ENCODE assay signal across 20 mouse cellular contexts in the genomic region with DNA sequence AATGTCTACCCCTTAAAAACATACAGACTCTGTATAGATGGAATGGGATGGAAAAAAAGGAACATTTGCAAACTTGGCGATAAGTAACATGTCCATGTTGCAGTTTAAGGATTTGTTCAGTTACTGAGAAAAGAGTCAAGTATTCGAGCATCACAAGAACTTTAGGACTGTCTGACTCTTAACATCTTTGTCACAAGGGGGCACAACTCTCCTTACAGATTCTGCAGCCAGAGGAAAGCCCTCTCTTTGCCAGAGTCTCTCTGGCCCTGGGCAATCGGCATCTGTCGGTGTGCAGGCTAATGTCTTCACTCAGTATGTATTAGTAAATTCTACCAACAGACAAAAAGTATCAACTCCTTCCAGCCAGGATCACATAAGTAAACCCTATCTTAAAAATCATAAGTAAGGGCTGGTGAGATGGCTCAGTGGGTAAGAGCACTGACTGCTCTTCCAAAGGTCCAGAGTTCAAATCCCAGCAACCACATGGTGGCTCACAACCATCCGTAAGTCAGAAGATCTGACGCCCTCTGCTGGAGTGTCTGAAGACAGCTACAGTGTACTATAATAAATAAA. TPM values are rescaled to one million over a fixed set of nuclear protein-coding genes. Genes with fewer than 3 reads are reported as not detected.
A peak's percentile ranks its signal among the peaks of the same experiment; 100 is the strongest.
DNase-seq lines count a peak whose midpoint lies in the region; ATAC-seq and TF ChIP-seq lines count a peak whose summit lies in the region.
"Had no signal": no experiment of that assay in that cellular context is flagged by ENCODE, and none has a peak within 500 bp of the region (broad histone marks: within the 10 kb centered on the region; RNA-seq: fewer than 3 reads in every experiment).

No protein-coding gene starts in this region.

- no peaks in the 10 kb centered on the region for H3K27me3 ChIP-seq in intestine, postnatal 0 days (replicated peaks; ENCODE audit: control insufficient read depth, insufficient read depth, low read length)
- no peaks in the 10 kb centered on the region for H3K27me3 ChIP-seq in intestine, embryonic 15.5 days (replicated peaks)
- no peaks in the 10 kb centered on the region for H3K27me3 ChIP-seq in midbrain, postnatal 0 days (ENCODE audit: insufficient read depth, low read length)
- H3K27me3 ChIP-seq in midbrain, embryonic 10.5 days (ENCODE audit: low read depth, poor library complexity, severe bottlenecking): no peaks in the 10 kb centered on the region
- no peaks in the 10 kb centered on the region for H3K27me3 ChIP-seq in hindbrain, postnatal 0 days (ENCODE audit: insufficient read depth, low read length)
- H3K27me3 ChIP-seq in hindbrain, embryonic 13.5 days: no peaks in the 10 kb centered on the region
- H3K27me3 ChIP-seq: embryonic facial prominence, embryonic 13.5 days; limb, embryonic 15.5 days; lung, embryonic 15.5 days had no signal

- H3K4me3 ChIP-seq in intestine, postnatal 0 days (ENCODE audit: low read depth, low read length): no peak overlapping the region
- H3K4me3 ChIP-seq in intestine, embryonic 15.5 days (replicated peaks): no peak overlapping the region
- no peak overlapping the region for H3K4me3 ChIP-seq in midbrain, postnatal 0 days (ENCODE audit: low read depth, low read length)
- no peak overlapping the region for H3K4me3 ChIP-seq in midbrain, embryonic 10.5 days
- H3K4me3 ChIP-seq in hindbrain, postnatal 0 days (ENCODE audit: low read length): no peak overlapping the region
- H3K4me3 ChIP-seq in hindbrain, embryonic 13.5 days: no peak overlapping the region
- H3K4me3 ChIP-seq: embryonic facial prominence, embryonic 13.5 days; limb, embryonic 15.5 days; lung, embryonic 15.5 days had no signal

- DNase-seq in midbrain, postnatal 0 days (ENCODE audit: low spot score): no peak
- DNase-seq in midbrain, embryonic 10.5 days (ENCODE audit: low spot score): no peak
- peak; percentile 32 for DNase-seq in ZHBTc4 (ENCODE audit: low read depth, low spot score)
- no peak for DNase-seq in hindbrain, postnatal 0 days (ENCODE audit: low spot score)
- DNase-seq: adrenal gland, postnatal 25 days; cerebellum, adult 8-10 months; gastrocnemius, postnatal 14 days; layer of hippocampus, postnatal 36 days; lung, postnatal 4 days; right cerebral cortex, postnatal 4 days had no signal

- H3K27ac ChIP-seq in intestine, postnatal 0 days (ENCODE audit: low read depth, low read length): no peak overlapping the region
- no peak overlapping the region for H3K27ac ChIP-seq in intestine, embryonic 15.5 days
- H3K27ac ChIP-seq in midbrain, postnatal 0 days (ENCODE audit: low read depth, low read length): no peak overlapping the region
- H3K27ac ChIP-seq in midbrain, embryonic 10.5 days (replicated peaks): no peak overlapping the region
- H3K27ac ChIP-seq in hindbrain, postnatal 0 days: no peak overlapping the region
- H3K27ac ChIP-seq in hindbrain, embryonic 13.5 days: no peak overlapping the region
- H3K27ac ChIP-seq: embryonic facial prominence, embryonic 13.5 days; limb, embryonic 15.5 days; lung, embryonic 15.5 days; stomach, postnatal 0 days had no signal

- 0 out of 2 replicates have a peak, but pooled peaks cover 4% of the 10 kb centered on the region for H3K36me3 ChIP-seq in intestine, postnatal 0 days (ENCODE audit: control insufficient read depth, insufficient read depth)
- no peaks in the 10 kb centered on the region for H3K36me3 ChIP-seq in intestine, embryonic 15.5 days
- no peaks in the 10 kb centered on the region for H3K36me3 ChIP-seq in midbrain, postnatal 0 days (ENCODE audit: insufficient read depth, low read length)
- peaks cover 14% of the 10 kb centered on the region for H3K36me3 ChIP-seq in midbrain, embryonic 10.5 days
- no peaks in the 10 kb centered on the region for H3K36me3 ChIP-seq in hindbrain, postnatal 0 days (ENCODE audit: insufficient read depth, low read length)
- H3K36me3 ChIP-seq in hindbrain, embryonic 13.5 days: no peaks in the 10 kb centered on the region
- H3K36me3 ChIP-seq: lung, embryonic 15.5 days had no signal

- peak; percentile 27 for TF ChIP-seq CTCF in intestine, postnatal 0 days (IDR thresholded peaks at IDR 0.05; ENCODE audit: low read depth)
- TF ChIP-seq CTCF in midbrain, postnatal 0 days (IDR thresholded peaks at IDR 0.05): peak; percentile 30
- TF ChIP-seq CTCF in hindbrain, postnatal 0 days (IDR thresholded peaks at IDR 0.05; ENCODE audit: low read depth): no peak

- H3K9me3 ChIP-seq in intestine, postnatal 0 days (ENCODE audit: control insufficient read depth): no peaks in the 10 kb centered on the region
- H3K9me3 ChIP-seq in intestine, embryonic 15.5 days: no peaks in the 10 kb centered on the region
- H3K9me3 ChIP-seq in midbrain, postnatal 0 days (ENCODE audit: low read length): no peaks in the 10 kb centered on the region
- H3K9me3 ChIP-seq in midbrain, embryonic 10.5 days (replicated peaks): no peaks in the 10 kb centered on the region
- H3K9me3 ChIP-seq in hindbrain, postnatal 0 days (ENCODE audit: low read length): no peaks in the 10 kb centered on the region
- H3K9me3 ChIP-seq in hindbrain, embryonic 13.5 days: no peaks in the 10 kb centered on the region
- H3K9me3 ChIP-seq: embryonic facial prominence, embryonic 13.5 days; limb, embryonic 15.5 days; lung, embryonic 15.5 days had no signal

- H3K4me2 ChIP-seq in intestine, postnatal 0 days (replicated peaks; ENCODE audit: low read depth): no peak overlapping the region
- H3K4me2 ChIP-seq in intestine, embryonic 15.5 days (replicated peaks): no peak overlapping the region
- no peak overlapping the region for H3K4me2 ChIP-seq in midbrain, postnatal 0 days (ENCODE audit: low read depth, low read length, poor library complexity, severe bottlenecking)
- H3K4me2 ChIP-seq in hindbrain, postnatal 0 days (ENCODE audit: low read depth, low read length): no peak overlapping the region
- H3K4me2 ChIP-seq in hindbrain, embryonic 13.5 days: no peak overlapping the region
- H3K4me2 ChIP-seq: embryonic facial prominence, embryonic 13.5 days; limb, embryonic 15.5 days; lung, embryonic 15.5 days had no signal

- 77% methylated on average over 6 of the region's 6 CpGs for WGBS in intestine, postnatal 0 days
- WGBS in intestine, embryonic 15.5 days: 80% methylated on average over 6 of the region's 6 CpGs
- WGBS in midbrain, postnatal 0 days: 84% methylated on average over 6 of the region's 6 CpGs
- 88% methylated on average over 6 of the region's 6 CpGs for WGBS in midbrain, embryonic 10.5 days
- 76% methylated on average over 6 of the region's 6 CpGs for WGBS in hindbrain, postnatal 0 days
- WGBS in hindbrain, embryonic 13.5 days: 86% methylated on average over 6 of the region's 6 CpGs

- H3K9ac ChIP-seq in intestine, postnatal 0 days (ENCODE audit: low read depth, low read length): no peak overlapping the region
- H3K9ac ChIP-seq in intestine, embryonic 15.5 days: no peak overlapping the region
- H3K9ac ChIP-seq in midbrain, postnatal 0 days (replicated peaks; ENCODE audit: low read length, poor library complexity, severe bottlenecking): no peak overlapping the region
- H3K9ac ChIP-seq in hindbrain, postnatal 0 days (replicated peaks; ENCODE audit: low read length): no peak overlapping the region
- H3K9ac ChIP-seq in hindbrain, embryonic 13.5 days: no peak overlapping the region
- H3K9ac ChIP-seq: embryonic facial prominence, embryonic 13.5 days; limb, embryonic 15.5 days; lung, embryonic 15.5 days had no signal

- no peaks in the 10 kb centered on the region; the same call in 1 of the 2 replicates for H3K4me1 ChIP-seq in intestine, postnatal 0 days (replicated peaks; ENCODE audit: control insufficient read depth, insufficient read depth, low read length)
- H3K4me1 ChIP-seq in intestine, embryonic 15.5 days (replicated peaks): peaks cover 5% of the 10 kb centered on the region; the same call in 1 of the 2 replicates
- no peaks in the 10 kb centered on the region for H3K4me1 ChIP-seq in midbrain, postnatal 0 days (ENCODE audit: insufficient read depth, low read length)
- H3K4me1 ChIP-seq in midbrain, embryonic 10.5 days: 0 out of 2 replicates have a peak, but pooled peaks cover 3% of the 10 kb centered on the region
- no peaks in the 10 kb centered on the region for H3K4me1 ChIP-seq in hindbrain, postnatal 0 days (ENCODE audit: insufficient read depth, low read length)
- H3K4me1 ChIP-seq in hindbrain, embryonic 13.5 days (replicated peaks): 0 out of 2 replicates have a peak, but pooled peaks cover 7% of the 10 kb centered on the region
- H3K4me1 ChIP-seq: limb, embryonic 15.5 days; lung, embryonic 15.5 days had no signal

- no peak for ATAC-seq in intestine, postnatal 0 days
- no peak for ATAC-seq in intestine, embryonic 15.5 days
- no peak for ATAC-seq in midbrain, postnatal 0 days (ENCODE audit: low FRiP score)
- no peak for ATAC-seq in hindbrain, postnatal 0 days
- ATAC-seq in hindbrain, embryonic 13.5 days (ENCODE audit: low FRiP score): no peak
- ATAC-seq: activated CD4-positive, CD25-positive, alpha-beta regulatory T cell, adult 4 months; forebrain, embryonic 14.5 days; inflammation-experienced regulatory T-cells, adult 6 months had no signal

RNA-seq across cellular contexts. Expression of gene Igf2bp2, which starts 57.0 kb away (rescaled TPM):
- 38.7 and 40.3 TPM in 2 replicates for polyA plus RNA-seq in intestine, postnatal 0 days (2015; fragmentation: Nextera tagmentation; extraction: Ambion mirVana)
- 107 and 116 TPM in 2 replicates for polyA plus RNA-seq in intestine, embryonic 15.5 days (2015; fragmentation: Nextera tagmentation; extraction: Ambion mirVana)
- 7.7 and 8.7 TPM in 2 replicates for total RNA-seq in midbrain, postnatal 0 days (2014; rRNA removed)
- polyA plus RNA-seq in midbrain, postnatal 0 days (2015; fragmentation: Nextera tagmentation; extraction: Ambion mirVana): 4.4 and 5.5 TPM in 2 replicates
- 127 and 148 TPM in 2 replicates for polyA plus RNA-seq in midbrain, embryonic 10.5 days (2016; fragmentation: Nextera tagmentation; extraction: Ambion mirVana)
- total RNA-seq in hindbrain, postnatal 0 days (2014; rRNA removed): 15.8 and 19.1 TPM in 2 replicates
- polyA plus RNA-seq in hindbrain, postnatal 0 days (2015; fragmentation: Nextera tagmentation; extraction: Ambion mirVana): 7.7 and 8.2 TPM in 2 replicates
- 33.1 and 33.5 TPM in 2 replicates for polyA plus RNA-seq in hindbrain, embryonic 13.5 days (2015; fragmentation: Nextera tagmentation; extraction: Ambion mirVana)
